Mouse (Mus musculus) limb, embryonic 14.5 days (tissue): Measurements from ENCODE around the gene Abca2. TPM values are rescaled to one million over a fixed set of nuclear protein-coding genes. Genes with fewer than 3 reads are reported as not detected.

Source experiments
- ATAC-seq: fragments of 200-750 bp; cut with Nextera tagmentation; 2 replicates; pipeline ENCODE4 v1.8.0; 2017; ENCODE audit warnings: low read depth, moderate number of reproducible peaks, moderate TSS enrichment; ENCODE audit not compliant: low FRiP score
- DNase-seq: peaks from one replicate; pipeline ENCODE4 v3.0.0-alpha.2; 2015; ENCODE audit warnings: low spot score
- H3K27ac ChIP-seq: fragments of 300-500 bp; sonication (generic); replicated peaks from 2 replicates; pipeline ENCODE4 v1.5.1; 2014; ENCODE audit warnings: low read depth, mild to moderate bottlenecking, low read length, moderate library complexity, mixed read lengths
- H3K27me3 ChIP-seq: fragments of 300-500 bp; sonication (generic); 2 replicates; pipeline ENCODE4 v1.6.1; 2014; ENCODE audit warnings: low read length, mixed read lengths; ENCODE audit not compliant: control insufficient read depth, insufficient read depth
- H3K36me3 ChIP-seq: fragments of 300-500 bp; sonication (generic); 2 replicates; pipeline ENCODE4 v1.6.1; 2014; ENCODE audit warnings: mild to moderate bottlenecking, low read length, moderate library complexity, mixed read lengths; ENCODE audit not compliant: control insufficient read depth, insufficient read depth
- H3K4me1 ChIP-seq: fragments of 300-500 bp; sonication (generic); 2 replicates; pipeline ENCODE4 v1.6.1; 2014; ENCODE audit warnings: antibody characterized with exemption, low read length, mixed read lengths; ENCODE audit not compliant: control insufficient read depth, insufficient read depth
- H3K4me2 ChIP-seq: fragments of 300-500 bp; sonication (generic); replicated peaks from 2 replicates; pipeline ENCODE4 v1.6.1; 2014; ENCODE audit warnings: low read depth, mild to moderate bottlenecking, low read length, moderate library complexity; ENCODE audit not compliant: severe bottlenecking
- H3K4me3 ChIP-seq: fragments of 300-500 bp; sonication (generic); replicated peaks from 2 replicates; pipeline ENCODE4 v1.5.1; 2014; ENCODE audit warnings: low read length
- H3K9ac ChIP-seq: fragments of 300-500 bp; sonication (generic); 2 replicates; pipeline ENCODE4 v1.6.1; 2014; ENCODE audit warnings: mild to moderate bottlenecking, low read depth, low read length, moderate library complexity; ENCODE audit not compliant: severe bottlenecking
- H3K9me3 ChIP-seq: fragments of 300-500 bp; sonication (generic); 2 replicates; pipeline ENCODE4 v1.6.1; 2016; ENCODE audit warnings: low read length; ENCODE audit not compliant: control insufficient read depth
- POLR2A ChIP-seq: fragments of 200-500 bp; IDR thresholded peaks from 2 replicates; pipeline ENCODE4 v1.8.0; 2012; ENCODE audit warnings: inconsistent platforms, mild to moderate bottlenecking, moderate library complexity, borderline replicate concordance; ENCODE audit not compliant: insufficient read depth, insufficient read length; ENCODE audit errors: extremely low read depth
- WGBS: fragments of 180-500 bp; shearing (Covaris S2); extraction: QIAGEN DNeasy Blood & Tissue Kit; methylation state at CpG from one replicate; pipeline ENCODE4 v1.1.7; 2014; 5-methylcytosine and 5-hydroxymethylcytosine counted together
- polyA plus RNA-seq, 2 experiments: library from polyadenylated mRNA; depleted of rRNA in 1 of 2; stranded (reverse) in 1 of 2; unstranded in 1 of 2; fragments of >200 nt; fragmentation: Nextera tagmentation in 1 of 2; extraction: Ambion mirVana in 1 of 2; gene quantifications; 2 replicates each; pipeline versions ENCODE4 v1.2.1 to v1.2.3; 2012 to 2014

Gene Abca2
- polyA plus RNA-seq, 2 experiments: 5.9 to 15.3 TPM

DNA sequence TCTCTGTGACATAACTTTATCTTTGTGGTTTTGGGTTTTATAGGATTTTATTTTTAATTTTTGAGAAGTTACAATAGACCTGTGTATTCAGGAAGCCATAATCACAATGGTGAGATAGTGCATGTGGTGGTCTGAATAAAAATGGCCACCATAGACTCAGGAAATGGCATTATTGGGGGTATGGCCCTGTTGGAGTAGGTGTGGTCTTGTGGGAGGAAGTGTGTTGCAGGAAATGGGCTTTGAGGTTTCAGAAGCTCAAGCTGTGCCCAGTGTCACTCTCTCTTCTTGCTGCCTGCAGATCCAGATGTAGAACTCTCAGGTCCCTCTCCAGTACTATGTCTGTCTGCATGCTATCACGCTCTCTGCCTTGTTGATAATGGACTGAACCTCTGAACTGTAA is 52.0 kb downstream of the Abca2 start:
- no peak for ATAC-seq
- no peak for DNase-seq
- no peaks in the 10 kb centered on the region for H3K27me3 ChIP-seq
- no peaks in the 10 kb centered on the region for H3K4me1 ChIP-seq
- no peak for TF ChIP-seq POLR2A
- H3K9me3 ChIP-seq: no peaks in the 10 kb centered on the region
- no peak overlapping the region for H3K4me3 ChIP-seq
- H3K4me2 ChIP-seq: no peak overlapping the region
- no peak overlapping the region for H3K9ac ChIP-seq
- H3K36me3 ChIP-seq: no peaks in the 10 kb centered on the region
- whole genome bisulfite sequencing: 69% methylated on average over 1 of the region's 1 CpGs
- H3K27ac ChIP-seq: no peak overlapping the region

DNA sequence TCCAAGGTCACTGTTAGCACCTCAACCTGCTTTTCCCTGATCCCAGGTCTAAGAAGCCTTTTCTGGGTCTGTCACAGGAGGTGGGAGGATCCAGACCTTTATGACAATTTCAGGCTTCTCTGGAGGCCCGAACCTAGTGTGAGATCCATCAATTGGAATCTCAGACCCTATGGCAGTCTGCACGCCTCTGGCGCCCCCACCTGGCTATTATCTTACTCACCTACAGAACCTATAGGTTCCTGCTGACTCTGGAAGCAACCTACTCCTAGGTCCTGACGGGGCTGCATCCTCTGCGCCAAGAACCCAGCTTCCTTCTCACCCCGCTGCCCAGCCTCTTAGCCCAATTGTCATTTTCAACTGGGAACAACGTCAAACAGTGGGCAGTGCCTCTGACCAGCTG is 54.5 kb downstream of the Abca2 start:
- peak; percentile 64 for DNase-seq
- WGBS: 23% methylated on average over 7 of the region's 7 CpGs
- no peaks in the 10 kb centered on the region for H3K9me3 ChIP-seq
- H3K27ac ChIP-seq: no peak overlapping the region
- H3K4me3 ChIP-seq: no peak overlapping the region
- no peaks in the 10 kb centered on the region for H3K4me1 ChIP-seq
- no peak for ATAC-seq
- H3K36me3 ChIP-seq: no peaks in the 10 kb centered on the region
- no peak overlapping the region for H3K9ac ChIP-seq
- TF ChIP-seq POLR2A: no peak
- H3K4me2 ChIP-seq: no peak overlapping the region
- no peaks in the 10 kb centered on the region for H3K27me3 ChIP-seq

DNA sequence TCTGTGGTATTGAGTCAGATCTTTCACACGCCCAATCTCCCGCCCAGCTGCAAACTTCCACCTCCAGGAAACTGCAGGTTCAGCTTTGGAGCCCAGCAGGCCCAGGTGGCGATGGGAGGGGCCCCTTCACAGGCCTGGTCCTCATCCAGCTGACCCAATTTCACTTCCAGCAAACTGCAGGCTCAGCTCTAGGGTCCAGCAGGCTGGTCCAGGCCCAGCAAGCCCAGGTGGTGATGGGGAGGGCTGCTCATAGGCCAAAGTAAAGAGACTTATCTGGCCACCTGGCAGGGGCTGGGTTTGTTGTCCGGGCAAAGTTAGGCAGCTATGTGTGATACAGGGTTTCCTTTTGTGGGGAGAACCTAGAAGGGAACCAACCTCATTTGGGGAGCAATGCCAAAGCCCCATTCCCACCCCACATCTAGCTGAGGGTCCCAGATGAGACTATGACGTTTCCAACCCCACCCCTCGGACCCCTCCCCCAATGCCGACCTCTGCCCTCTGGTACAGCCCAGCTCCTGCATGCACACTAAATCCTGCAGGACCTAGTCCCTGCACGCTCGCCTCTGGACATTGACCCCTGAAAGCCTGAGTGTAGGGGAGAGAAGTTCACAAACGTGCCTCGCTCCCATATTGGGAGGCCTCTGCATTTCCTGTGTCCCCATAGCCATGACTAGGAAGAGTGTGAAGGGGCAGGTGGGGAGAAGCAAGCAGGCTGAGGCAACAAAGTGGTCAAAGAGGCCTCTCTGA is 56.6 kb downstream of the Abca2 start:
- Histone ChIP-seq H3K27me3 (no peaks in the 10 kb centered on the region), H3K4me2 (no peak overlapping the region), H3K9ac (no peak overlapping the region), H3K4me1 (no peaks in the 10 kb centered on the region), H3K9me3 (no peaks in the 10 kb centered on the region), H3K4me3 (no peak overlapping the region), H3K36me3 (no peaks in the 10 kb centered on the region), H3K27ac (no peak overlapping the region)
- WGBS: 61% methylated on average over 11 of the region's 11 CpGs
- no peak for TF ChIP-seq POLR2A
- DNase-seq: no peak
- ATAC-seq: no peak

DNA sequence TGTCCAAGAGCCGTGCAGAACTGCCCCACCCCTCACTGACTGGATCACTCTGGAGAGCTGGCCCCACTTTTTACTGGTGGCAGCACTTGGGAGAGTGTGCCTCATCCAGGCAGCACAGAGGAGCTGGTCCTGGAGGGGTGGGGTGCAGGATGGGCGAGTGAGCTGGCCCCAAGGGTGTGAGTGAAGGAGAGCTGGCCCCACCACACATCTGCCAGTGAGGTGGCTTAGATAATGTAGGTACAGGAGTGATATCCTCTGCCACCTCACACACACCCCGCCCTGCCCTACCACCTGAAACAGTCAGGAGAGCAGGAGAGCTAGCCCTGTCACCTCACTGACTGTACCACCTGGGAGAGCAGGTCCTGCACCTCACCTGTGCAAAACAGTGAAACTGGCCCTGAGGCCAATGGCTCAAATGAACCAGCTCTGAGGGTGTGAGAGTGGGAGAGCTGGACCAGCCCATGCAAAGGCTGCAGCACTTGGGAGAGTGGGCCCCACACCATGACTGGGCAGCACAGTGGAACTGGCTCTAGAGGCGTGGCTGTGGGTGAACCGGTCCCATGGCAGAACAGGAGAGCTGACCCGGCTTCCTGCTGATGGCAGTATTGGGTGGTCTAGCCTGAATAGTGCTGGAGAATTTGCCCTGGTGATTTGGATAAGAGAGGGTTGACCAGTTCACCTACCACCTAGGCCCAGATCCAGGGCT is 59.6 kb downstream of the Abca2 start:
- DNase-seq (no peak), ATAC-seq (no peak)
- H3K4me1 ChIP-seq: no peaks in the 10 kb centered on the region
- no peak overlapping the region for H3K4me2 ChIP-seq
- no peak overlapping the region for H3K4me3 ChIP-seq
- no peak for TF ChIP-seq POLR2A
- WGBS: 59% methylated on average over 6 of the region's 6 CpGs
- no peak overlapping the region for H3K27ac ChIP-seq
- no peaks in the 10 kb centered on the region for H3K36me3 ChIP-seq
- H3K9ac ChIP-seq: no peak overlapping the region
- no peaks in the 10 kb centered on the region for H3K27me3 ChIP-seq
- no peaks in the 10 kb centered on the region for H3K9me3 ChIP-seq

DNA sequence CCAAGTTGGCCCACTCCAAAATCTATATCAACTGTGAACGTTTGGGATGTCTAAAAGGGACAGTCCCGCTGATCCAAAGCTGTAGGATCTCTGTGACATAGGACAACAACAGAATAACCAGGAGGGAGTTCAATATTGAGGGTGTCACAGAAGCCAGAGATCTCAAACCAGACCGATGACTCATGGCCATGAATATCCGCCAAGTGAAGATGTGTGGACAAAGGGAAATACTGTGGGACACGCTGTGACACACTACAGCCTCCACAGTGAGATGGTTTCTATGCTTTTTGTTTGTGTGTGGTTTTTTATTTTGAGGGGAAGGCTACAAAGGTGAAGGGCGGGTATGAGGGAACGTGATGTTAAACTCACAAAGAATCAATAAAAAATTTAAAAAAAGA is 60.2 kb downstream of the Abca2 start:
- DNase-seq (no peak), ATAC-seq (no peak)
- Histone ChIP-seq H3K27ac (no peak overlapping the region), H3K4me2 (no peak overlapping the region), H3K9ac (no peak overlapping the region), H3K36me3 (no peaks in the 10 kb centered on the region), H3K27me3 (no peaks in the 10 kb centered on the region), H3K9me3 (no peaks in the 10 kb centered on the region), H3K4me3 (no peak overlapping the region), H3K4me1 (no peaks in the 10 kb centered on the region)
- WGBS: 83% methylated on average over 7 of the region's 7 CpGs
- TF ChIP-seq POLR2A: no peak

DNA sequence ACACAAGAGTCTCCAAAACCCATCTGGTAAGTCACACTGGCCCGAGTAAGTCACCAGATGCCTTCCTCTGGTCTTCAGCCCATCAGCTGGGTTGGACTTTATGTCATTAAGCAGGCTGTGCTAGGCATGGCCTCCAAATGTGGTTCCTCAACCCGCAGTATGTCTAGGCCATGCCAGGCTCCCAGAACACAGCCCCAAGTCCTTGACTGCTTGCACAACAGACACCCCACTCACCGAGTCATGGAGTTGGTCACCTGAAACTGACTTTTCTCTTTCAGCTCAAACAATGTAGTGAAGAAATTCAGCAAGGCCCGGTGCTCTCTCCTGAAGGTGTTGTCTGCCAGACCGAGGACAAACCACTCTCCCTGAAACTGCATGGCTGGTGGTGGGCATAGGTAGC is 64.5 kb downstream of the Abca2 start:
- WGBS: 85% methylated on average over 5 of the region's 5 CpGs
- Histone ChIP-seq H3K27me3 (no peaks in the 10 kb centered on the region), H3K9me3 (no peaks in the 10 kb centered on the region), H3K4me2 (no peak overlapping the region), H3K27ac (no peak overlapping the region), H3K9ac (no peak overlapping the region), H3K4me3 (no peak overlapping the region), H3K36me3 (no peaks in the 10 kb centered on the region), H3K4me1 (no peaks in the 10 kb centered on the region)
- DNase-seq: no peak
- ATAC-seq: no peak
- no peak for TF ChIP-seq POLR2A
